Mouse (Mus musculus): Measurements from ENCODE around the gene Akap5. TPM values are rescaled to one million over a fixed set of nuclear protein-coding genes. Genes with fewer than 3 reads are reported as not detected.
A peak's percentile ranks its signal among the peaks of the same experiment; 100 is the strongest.

The Akap5 gene
- polyA plus RNA-seq, 1 experiment from 2014 or later = 11.6 TPM

GRCm38 (mm10) chr12:76369978-76370830 is 45.5 kb downstream of the Akap5 start, which contains the start of gene Zbtb1:
Zbtb1 (plus strand) TSS chr12:76370266.
- H3K9ac ChIP-seq (ENCODE audit: low read depth, low read length) = peak within 1 kb of the TSS; percentile 96
- peak; percentile 67 for ATAC-seq
- WGBS = under 1% methylated on average over 76 of the region's 99 CpGs
- H3K27me3 ChIP-seq (ENCODE audit: control insufficient read depth, insufficient read depth, low read depth, low read length) = no peaks in the 10 kb centered on the region
- H3K4me3 ChIP-seq (ENCODE audit: low read depth, low read length) = peak within 1 kb of the TSS; percentile 88
- H3K4me2 ChIP-seq (ENCODE audit: low read length) = peak within 1 kb of the TSS; percentile 72
- H3K27ac ChIP-seq (ENCODE audit: low read length) = peak within 1 kb of the TSS; percentile 95
- peaks cover 30% of the 10 kb centered on the region for H3K4me1 ChIP-seq (ENCODE audit: control insufficient read depth, insufficient read depth, low read length)
- H3K36me3 ChIP-seq (ENCODE audit: control insufficient read depth, insufficient read depth, low read length) = no peaks in the 10 kb centered on the region
- H3K9me3 ChIP-seq (replicated peaks; ENCODE audit: control insufficient read depth, low read length, poor library complexity, severe bottlenecking) = no peaks in the 10 kb centered on the region

GRCm38 (mm10) chr12:76370831-76371571 is 46.3 kb downstream of the Akap5 start:
- peak overlapping the region; percentile 72 for H3K4me2 ChIP-seq (ENCODE audit: low read length)
- peaks cover 28% of the 10 kb centered on the region for H3K4me1 ChIP-seq (ENCODE audit: control insufficient read depth, insufficient read depth, low read length)
- no peaks in the 10 kb centered on the region for H3K27me3 ChIP-seq (ENCODE audit: control insufficient read depth, insufficient read depth, low read depth, low read length)
- H3K9ac ChIP-seq (ENCODE audit: low read depth, low read length) = peak overlapping the region; percentile 96
- WGBS = under 1% methylated on average over 32 of the region's 63 CpGs
- H3K36me3 ChIP-seq (ENCODE audit: control insufficient read depth, insufficient read depth, low read length) = no peaks in the 10 kb centered on the region
- H3K9me3 ChIP-seq (replicated peaks; ENCODE audit: control insufficient read depth, low read length, poor library complexity, severe bottlenecking) = no peaks in the 10 kb centered on the region
- ATAC-seq = 0 out of 2 replicates have a peak, but pooled peaks have one; percentile 2
- peak overlapping the region; percentile 95 for H3K27ac ChIP-seq (ENCODE audit: low read length)
- peak overlapping the region; percentile 88 for H3K4me3 ChIP-seq (ENCODE audit: low read depth, low read length)

- no peak for ATAC-seq
- H3K4me3 ChIP-seq (ENCODE audit: low read depth, low read length) = no peak overlapping the region
- peak overlapping the region; percentile 72 for H3K4me2 ChIP-seq (ENCODE audit: low read length)
- no peaks in the 10 kb centered on the region for H3K9me3 ChIP-seq (replicated peaks; ENCODE audit: control insufficient read depth, low read length, poor library complexity, severe bottlenecking)
- no peaks in the 10 kb centered on the region for H3K36me3 ChIP-seq (ENCODE audit: control insufficient read depth, insufficient read depth, low read length)
- no peak overlapping the region for H3K9ac ChIP-seq (ENCODE audit: low read depth, low read length)
- H3K27me3 ChIP-seq (ENCODE audit: control insufficient read depth, insufficient read depth, low read depth, low read length) = no peaks in the 10 kb centered on the region
- WGBS = 42% methylated on average over 7 of the region's 7 CpGs
- H3K27ac ChIP-seq (ENCODE audit: low read length) = no peak overlapping the region
- peaks cover 25% of the 10 kb centered on the region for H3K4me1 ChIP-seq (ENCODE audit: control insufficient read depth, insufficient read depth, low read length)
These were observed 47.4 kb downstream of the Akap5 start for GRCm38 (mm10) chr12:76372046-76372445.

- Histone ChIP-seq H3K27me3 (ENCODE audit: control insufficient read depth, insufficient read depth, low read depth, low read length) (no peaks in the 10 kb centered on the region), H3K27ac (ENCODE audit: low read length) (no peak overlapping the region), H3K9me3 (replicated peaks; ENCODE audit: control insufficient read depth, low read length, poor library complexity, severe bottlenecking) (no peaks in the 10 kb centered on the region), H3K9ac (ENCODE audit: low read depth, low read length) (no peak overlapping the region), H3K36me3 (ENCODE audit: control insufficient read depth, insufficient read depth, low read length) (no peaks in the 10 kb centered on the region), H3K4me2 (ENCODE audit: low read length) (no peak overlapping the region), H3K4me1 (ENCODE audit: control insufficient read depth, insufficient read depth, low read length) (peaks cover 14% of the 10 kb centered on the region), H3K4me3 (ENCODE audit: low read depth, low read length) (no peak overlapping the region)
- 81% methylated on average over 5 of the region's 7 CpGs for WGBS
- no peak for ATAC-seq
These were observed 48.5 kb downstream of the Akap5 start for GRCm38 (mm10) chr12:76372881-76373818.

GRCm38 (mm10) chr12:76373991-76374390 is 49.3 kb downstream of the Akap5 start:
- Histone ChIP-seq H3K9me3 (replicated peaks; ENCODE audit: control insufficient read depth, low read length, poor library complexity, severe bottlenecking) (no peaks in the 10 kb centered on the region), H3K27ac (ENCODE audit: low read length) (no peak overlapping the region), H3K4me2 (ENCODE audit: low read length) (no peak overlapping the region), H3K9ac (ENCODE audit: low read depth, low read length) (no peak overlapping the region), H3K4me1 (ENCODE audit: control insufficient read depth, insufficient read depth, low read length) (peaks cover 11% of the 10 kb centered on the region), H3K36me3 (ENCODE audit: control insufficient read depth, insufficient read depth, low read length) (no peaks in the 10 kb centered on the region), H3K27me3 (ENCODE audit: control insufficient read depth, insufficient read depth, low read depth, low read length) (no peaks in the 10 kb centered on the region), H3K4me3 (ENCODE audit: low read depth, low read length) (no peak overlapping the region)
- ATAC-seq = no peak
- 73% methylated on average over 6 of the region's 6 CpGs for WGBS

- Histone ChIP-seq H3K4me3 (ENCODE audit: low read depth, low read length) (no peak overlapping the region), H3K4me1 (ENCODE audit: control insufficient read depth, insufficient read depth, low read length) (peaks cover 11% of the 10 kb centered on the region), H3K9me3 (replicated peaks; ENCODE audit: control insufficient read depth, low read length, poor library complexity, severe bottlenecking) (no peaks in the 10 kb centered on the region), H3K4me2 (ENCODE audit: low read length) (no peak overlapping the region), H3K9ac (ENCODE audit: low read depth, low read length) (no peak overlapping the region), H3K36me3 (ENCODE audit: control insufficient read depth, insufficient read depth, low read length) (no peaks in the 10 kb centered on the region), H3K27ac (ENCODE audit: low read length) (no peak overlapping the region), H3K27me3 (ENCODE audit: control insufficient read depth, insufficient read depth, low read depth, low read length) (no peaks in the 10 kb centered on the region)
- ATAC-seq = no peak
- WGBS = 82% methylated on average over 4 of the region's 4 CpGs
These were observed 50.2 kb downstream of the Akap5 start for GRCm38 (mm10) chr12:76374911-76375310.

- no peak for ATAC-seq
- Histone ChIP-seq H3K27ac (ENCODE audit: low read length) (no peak overlapping the region), H3K9me3 (replicated peaks; ENCODE audit: control insufficient read depth, low read length, poor library complexity, severe bottlenecking) (no peaks in the 10 kb centered on the region), H3K36me3 (ENCODE audit: control insufficient read depth, insufficient read depth, low read length) (no peaks in the 10 kb centered on the region), H3K9ac (ENCODE audit: low read depth, low read length) (no peak overlapping the region), H3K27me3 (ENCODE audit: control insufficient read depth, insufficient read depth, low read depth, low read length) (no peaks in the 10 kb centered on the region), H3K4me1 (ENCODE audit: control insufficient read depth, insufficient read depth, low read length) (peaks cover 11% of the 10 kb centered on the region), H3K4me2 (ENCODE audit: low read length) (no peak overlapping the region), H3K4me3 (ENCODE audit: low read depth, low read length) (no peak overlapping the region)
- WGBS = 92% methylated on average over 3 of the region's 3 CpGs
These were observed 50.8 kb downstream of the Akap5 start for GRCm38 (mm10) chr12:76375506-76375905.

- Histone ChIP-seq H3K27me3 (ENCODE audit: control insufficient read depth, insufficient read depth, low read depth, low read length) (no peaks in the 10 kb centered on the region), H3K9ac (ENCODE audit: low read depth, low read length) (no peak overlapping the region), H3K4me2 (ENCODE audit: low read length) (no peak overlapping the region), H3K9me3 (replicated peaks; ENCODE audit: control insufficient read depth, low read length, poor library complexity, severe bottlenecking) (no peaks in the 10 kb centered on the region), H3K36me3 (ENCODE audit: control insufficient read depth, insufficient read depth, low read length) (no peaks in the 10 kb centered on the region), H3K4me3 (ENCODE audit: low read depth, low read length) (no peak overlapping the region), H3K4me1 (ENCODE audit: control insufficient read depth, insufficient read depth, low read length) (peaks cover 9% of the 10 kb centered on the region), H3K27ac (ENCODE audit: low read length) (no peak overlapping the region)
- 23% methylated on average over 7 of the region's 7 CpGs for WGBS
- ATAC-seq = no peak
These were observed 52.0 kb downstream of the Akap5 start for GRCm38 (mm10) chr12:76376649-76377048.

Measured in midbrain, embryonic 16.5 days (tissue).